Mouse (Mus musculus): ENCODE measurements around the gene Nmt1. TPM values are rescaled to one million over a fixed set of nuclear protein-coding genes. Genes with fewer than 3 reads are reported as not detected.

Nmt1 gene
- polyA plus RNA-seq, 1 experiment from 2014 or later = 50.5 TPM

DNA sequence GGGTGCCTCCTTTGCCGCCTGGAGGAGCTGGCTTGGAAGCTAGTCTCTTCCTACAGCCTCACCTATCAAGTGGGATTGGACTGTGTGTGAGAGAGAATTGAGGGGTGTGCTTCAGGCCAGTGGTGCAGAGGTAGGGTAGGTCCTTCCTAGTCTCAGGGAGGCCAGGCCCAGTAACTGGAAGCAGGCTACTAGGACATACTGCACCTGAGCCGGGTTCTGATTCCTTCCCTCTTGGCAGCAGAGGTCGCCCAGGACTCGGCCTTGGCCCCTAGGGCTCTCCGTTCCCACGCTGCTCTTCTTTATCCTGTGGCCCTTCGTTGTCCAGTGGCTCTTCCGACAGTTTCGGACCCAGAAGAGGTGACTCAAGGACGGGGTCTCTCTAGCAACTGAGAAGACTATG is 83.3 kb downstream of the Nmt1 start:
- Histone ChIP-seq H3K4me2 (replicated peaks; ENCODE audit: low read depth, low read length) (peak overlapping the region; percentile 75), H3K9ac (replicated peaks; ENCODE audit: low read depth) (peak overlapping the region; percentile 43), H3K4me1 (ENCODE audit: insufficient read depth, low read depth, low read length) (peaks cover 17% of the 10 kb centered on the region; the same call in 1 of the 2 replicates), H3K9me3 (ENCODE audit: low read length) (no peaks in the 10 kb centered on the region), H3K4me3 (ENCODE audit: low read depth, low read length) (peak overlapping the region; percentile 37; the same call in 1 of the 2 replicates), H3K27me3 (replicated peaks; ENCODE audit: insufficient read depth, low read length) (no peaks in the 10 kb centered on the region), H3K27ac (ENCODE audit: low read length) (peak overlapping the region; percentile 66; the same call in 1 of the 2 replicates), H3K36me3 (ENCODE audit: insufficient read depth, low read length) (no peaks in the 10 kb centered on the region)
- no peak for DNase-seq (ENCODE audit: low spot score)
- ATAC-seq = no peak
- TF ChIP-seq CTCF (IDR thresholded peaks at IDR 0.05) (no peak), EP300 (IDR thresholded peaks at IDR 0.05) (no peak)
- WGBS = 21% methylated on average over 10 of the region's 10 CpGs

- Histone ChIP-seq H3K36me3 (ENCODE audit: insufficient read depth, low read length) (no peaks in the 10 kb centered on the region), H3K27ac (ENCODE audit: low read length) (peak overlapping the region; percentile 66; the same call in 1 of the 2 replicates), H3K9ac (replicated peaks; ENCODE audit: low read depth) (peak overlapping the region; percentile 43), H3K27me3 (replicated peaks; ENCODE audit: insufficient read depth, low read length) (no peaks in the 10 kb centered on the region), H3K9me3 (ENCODE audit: low read length) (no peaks in the 10 kb centered on the region), H3K4me2 (replicated peaks; ENCODE audit: low read depth, low read length) (peak overlapping the region; percentile 75), H3K4me3 (ENCODE audit: low read depth, low read length) (peak overlapping the region; percentile 37), H3K4me1 (ENCODE audit: insufficient read depth, low read depth, low read length) (peaks cover 17% of the 10 kb centered on the region; the same call in 1 of the 2 replicates)
- 2% methylated on average over 28 of the region's 28 CpGs for WGBS
- peak; percentile 22 for ATAC-seq
- TF ChIP-seq EP300 (IDR thresholded peaks at IDR 0.05) (no peak), CTCF (IDR thresholded peaks at IDR 0.05) (no peak)
- DNase-seq (ENCODE audit: low spot score) = peak; percentile 82
Measured at GRCm38 (mm10) chr11:103111881-103112551, 84.0 kb downstream of the Nmt1 start.

DNA sequence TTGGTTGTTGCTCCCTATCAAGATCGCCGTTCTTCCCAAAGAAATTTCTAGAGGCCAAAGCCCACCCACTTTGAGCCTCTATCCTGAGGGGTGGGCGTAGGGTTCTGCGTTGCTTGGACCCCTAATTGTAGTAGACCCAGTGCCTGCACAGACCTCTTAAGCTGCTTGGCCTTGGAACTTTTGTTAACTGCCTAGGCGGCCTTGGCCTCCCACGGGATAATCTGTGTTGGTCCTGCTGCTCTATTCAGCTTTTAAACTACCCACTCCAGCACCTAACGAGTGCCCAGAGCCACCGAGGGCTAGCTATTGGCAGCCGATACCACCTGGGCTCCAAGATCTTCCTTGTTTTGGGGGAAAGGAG is 84.5 kb downstream of the Nmt1 start:
- ATAC-seq = no peak
- H3K36me3 ChIP-seq (ENCODE audit: insufficient read depth, low read length) = no peaks in the 10 kb centered on the region
- peak overlapping the region; percentile 43 for H3K9ac ChIP-seq (replicated peaks; ENCODE audit: low read depth)
- DNase-seq (ENCODE audit: low spot score) = no peak
- H3K4me1 ChIP-seq (ENCODE audit: insufficient read depth, low read depth, low read length) = peaks cover 17% of the 10 kb centered on the region; the same call in 1 of the 2 replicates
- H3K4me3 ChIP-seq (ENCODE audit: low read depth, low read length) = peak overlapping the region; percentile 37
- H3K4me2 ChIP-seq (replicated peaks; ENCODE audit: low read depth, low read length) = peak overlapping the region; percentile 75
- peak overlapping the region; percentile 66; the same call in 1 of the 2 replicates for H3K27ac ChIP-seq (ENCODE audit: low read length)
- no peaks in the 10 kb centered on the region for H3K9me3 ChIP-seq (ENCODE audit: low read length)
- 27% methylated on average over 9 of the region's 9 CpGs for WGBS
- TF ChIP-seq EP300 (IDR thresholded peaks at IDR 0.05) (no peak), CTCF (IDR thresholded peaks at IDR 0.05) (no peak)
- no peaks in the 10 kb centered on the region for H3K27me3 ChIP-seq (replicated peaks; ENCODE audit: insufficient read depth, low read length)

DNA sequence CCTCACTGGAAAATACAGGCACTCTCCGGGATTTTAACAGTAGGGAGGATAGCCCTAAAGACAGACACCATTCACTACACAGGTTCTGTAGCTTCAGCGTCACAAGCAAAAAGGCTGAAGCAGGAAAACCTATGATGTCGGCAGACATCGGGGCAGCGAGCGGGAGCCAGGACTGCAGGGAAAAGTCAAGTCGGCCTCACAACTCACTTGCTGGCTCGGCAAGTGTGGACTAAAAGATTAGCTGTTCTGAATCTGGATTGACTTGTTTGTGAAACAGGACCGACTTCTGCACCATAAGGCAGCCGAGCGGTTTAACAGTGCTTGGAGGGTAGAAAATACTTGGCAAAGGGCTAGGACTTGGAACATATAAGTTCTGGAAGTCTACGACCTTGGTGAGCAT is 85.0 kb downstream of the Nmt1 start:
- Histone ChIP-seq H3K9ac (replicated peaks; ENCODE audit: low read depth) (no peak overlapping the region), H3K27me3 (replicated peaks; ENCODE audit: insufficient read depth, low read length) (no peaks in the 10 kb centered on the region), H3K4me1 (ENCODE audit: insufficient read depth, low read depth, low read length) (peaks cover 17% of the 10 kb centered on the region; the same call in 1 of the 2 replicates), H3K4me2 (replicated peaks; ENCODE audit: low read depth, low read length) (no peak overlapping the region), H3K4me3 (ENCODE audit: low read depth, low read length) (no peak overlapping the region), H3K27ac (ENCODE audit: low read length) (no peak overlapping the region), H3K36me3 (ENCODE audit: insufficient read depth, low read length) (no peaks in the 10 kb centered on the region), H3K9me3 (ENCODE audit: low read length) (no peaks in the 10 kb centered on the region)
- ATAC-seq (no peak), DNase-seq (ENCODE audit: low spot score) (no peak)
- 48% methylated on average over 12 of the region's 12 CpGs for WGBS
- no peak for TF ChIP-seq EP300 (IDR thresholded peaks at IDR 0.05)
- TF ChIP-seq CTCF (IDR thresholded peaks at IDR 0.05) = no peak

DNA sequence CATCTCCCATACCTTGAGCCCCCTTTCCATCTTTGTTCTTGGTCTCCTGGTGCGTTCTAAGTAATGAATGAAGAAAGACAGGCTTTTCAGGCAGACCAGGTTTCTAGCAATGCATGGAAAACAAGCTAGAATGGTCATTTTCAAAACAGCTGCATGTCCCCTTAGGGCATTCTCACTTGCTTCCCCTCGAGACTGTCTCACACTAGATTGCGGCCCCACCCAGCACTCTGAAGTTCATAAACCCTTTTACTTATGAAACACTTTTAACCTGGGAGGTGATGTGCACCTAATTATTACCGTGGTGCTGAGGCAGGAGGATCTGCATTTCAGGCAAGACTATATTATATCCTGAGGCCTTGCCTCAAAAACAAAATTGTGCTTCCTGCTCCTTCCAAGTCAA is 85.8 kb downstream of the Nmt1 start:
- WGBS = 71% methylated on average over 4 of the region's 4 CpGs
- peaks cover 21% of the 10 kb centered on the region; the same call in 1 of the 2 replicates for H3K4me1 ChIP-seq (ENCODE audit: insufficient read depth, low read depth, low read length)

GRCm38 (mm10) chr11:103114270-103114943 is 86.4 kb downstream of the Nmt1 start:
- no peak overlapping the region for H3K9ac ChIP-seq (replicated peaks; ENCODE audit: low read depth)
- DNase-seq (ENCODE audit: low spot score) = no peak
- WGBS = 81% methylated on average over 11 of the region's 11 CpGs
- H3K4me3 ChIP-seq (ENCODE audit: low read depth, low read length) = peak overlapping the region; percentile 63
- ATAC-seq = no peak
- H3K36me3 ChIP-seq (ENCODE audit: insufficient read depth, low read length) = no peaks in the 10 kb centered on the region
- H3K9me3 ChIP-seq (ENCODE audit: low read length) = no peaks in the 10 kb centered on the region
- peak overlapping the region; percentile 58 for H3K4me2 ChIP-seq (replicated peaks; ENCODE audit: low read depth, low read length)
- H3K27ac ChIP-seq (ENCODE audit: low read length) = peak overlapping the region; percentile 91
- no peaks in the 10 kb centered on the region for H3K27me3 ChIP-seq (replicated peaks; ENCODE audit: insufficient read depth, low read length)
- H3K4me1 ChIP-seq (ENCODE audit: insufficient read depth, low read depth, low read length) = peaks cover 21% of the 10 kb centered on the region; the same call in 1 of the 2 replicates
- no peak for TF ChIP-seq EP300 (IDR thresholded peaks at IDR 0.05)
- no peak for TF ChIP-seq CTCF (IDR thresholded peaks at IDR 0.05)

More for the DNA sequence above, 85.8 kb downstream of the Nmt1 start:
- Histone ChIP-seq H3K27ac (ENCODE audit: low read length) (no peak overlapping the region), H3K36me3 (ENCODE audit: insufficient read depth, low read length) (no peaks in the 10 kb centered on the region), H3K9me3 (ENCODE audit: low read length) (no peaks in the 10 kb centered on the region), H3K4me2 (replicated peaks; ENCODE audit: low read depth, low read length) (no peak overlapping the region), H3K4me3 (ENCODE audit: low read depth, low read length) (no peak overlapping the region), H3K27me3 (replicated peaks; ENCODE audit: insufficient read depth, low read length) (no peaks in the 10 kb centered on the region), H3K9ac (replicated peaks; ENCODE audit: low read depth) (no peak overlapping the region)
- no peak for DNase-seq (ENCODE audit: low spot score)
- TF ChIP-seq CTCF (IDR thresholded peaks at IDR 0.05) = no peak
- no peak for TF ChIP-seq EP300 (IDR thresholded peaks at IDR 0.05)
- ATAC-seq = no peak
